Mouse (Mus musculus): Measurements from ENCODE around the gene Wnt7b. TPM values are rescaled to one million over a fixed set of nuclear protein-coding genes. Genes with fewer than 3 reads are reported as not detected.

The Wnt7b gene
- 81.7 and 85.1 TPM in 2 replicates for polyA plus RNA-seq (2014; fragmentation: Nextera tagmentation; extraction: Ambion mirVana)

DNA sequence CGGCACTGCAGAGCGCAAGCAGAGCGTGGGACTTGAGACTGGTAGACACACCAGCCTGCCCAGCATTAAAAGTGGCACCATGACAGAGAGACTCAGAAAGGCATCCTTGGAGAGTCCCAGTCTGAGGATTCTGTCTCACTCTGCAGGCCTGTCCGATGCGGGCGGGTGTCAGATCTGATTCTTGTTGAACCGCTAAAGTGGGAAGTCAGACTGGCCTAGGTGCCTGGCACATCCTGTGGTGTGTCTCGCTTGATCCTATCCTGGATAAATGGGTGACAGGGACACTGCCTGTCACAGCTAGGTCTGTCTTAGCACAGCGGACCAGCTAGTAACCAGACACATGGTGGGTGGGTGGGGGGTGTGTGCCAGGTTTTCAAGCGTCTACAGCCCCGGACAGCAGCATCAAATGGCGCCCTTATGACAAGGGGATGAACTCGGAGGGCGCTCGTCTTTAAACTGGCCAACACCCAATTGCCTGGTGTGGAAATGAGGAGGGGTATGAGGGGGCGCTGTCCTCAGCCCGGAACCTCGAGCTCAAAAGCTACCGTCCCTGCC lies at the start of gene Wnt7b:
Gene Wnt7b, minus strand, starts transcription at position 118 of the 555 bp plus-strand sequence.
- Histone ChIP-seq H3K9ac (ENCODE audit: low read length) (peak within 1 kb of the TSS; percentile 84), H3K4me2 (ENCODE audit: low read depth) (peak within 1 kb of the TSS; percentile 91), H3K4me3 (ENCODE audit: low read depth, low read length) (peak within 1 kb of the TSS; percentile 69), H3K4me1 (ENCODE audit: control insufficient read depth, insufficient read depth, low read length) (peaks cover 17% of the 10 kb centered on the region), H3K36me3 (ENCODE audit: control insufficient read depth, insufficient read depth, low read length) (no peaks in the 10 kb centered on the region), H3K27ac (ENCODE audit: low read depth, low read length) (peak within 1 kb of the TSS; percentile 67), H3K9me3 (ENCODE audit: control insufficient read depth, low read length) (no peaks in the 10 kb centered on the region), H3K27me3 (ENCODE audit: control insufficient read depth, insufficient read depth, low read length) (peaks cover 55% of the 10 kb centered on the region)
- ATAC-seq (ENCODE audit: insufficient read depth, low FRiP score, low TSS enrichment) (no peak), DNase-seq (ENCODE audit: low spot score) (no peak)
- 2% methylated on average over 19 of the region's 19 CpGs for WGBS

DNA sequence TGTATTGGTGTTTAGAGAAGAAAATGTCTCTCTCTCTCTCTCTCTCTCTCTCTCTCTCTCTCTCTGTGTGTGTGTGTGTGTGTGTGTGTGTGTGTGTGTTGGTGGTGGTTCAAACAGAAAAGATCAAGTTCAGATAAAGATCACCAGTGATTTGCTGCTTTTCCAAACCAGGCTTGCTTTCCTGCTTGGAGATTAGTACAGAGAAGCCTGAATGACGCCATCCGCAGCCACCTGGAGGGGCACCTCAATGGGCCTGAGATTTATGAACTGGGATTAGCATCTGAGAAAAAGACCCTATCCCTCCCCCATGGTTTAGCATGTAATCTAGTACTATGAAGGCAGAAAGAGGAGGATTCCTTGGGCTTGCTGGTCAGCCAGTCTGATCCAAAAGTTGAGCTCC lies 49.3 kb upstream of the Wnt7b start:
- no peaks in the 10 kb centered on the region; the same call in 1 of the 2 replicates for H3K27me3 ChIP-seq (ENCODE audit: control insufficient read depth, insufficient read depth, low read length)
- whole genome bisulfite sequencing, result 22% methylated on average over 2 of the region's 2 CpGs

DNA sequence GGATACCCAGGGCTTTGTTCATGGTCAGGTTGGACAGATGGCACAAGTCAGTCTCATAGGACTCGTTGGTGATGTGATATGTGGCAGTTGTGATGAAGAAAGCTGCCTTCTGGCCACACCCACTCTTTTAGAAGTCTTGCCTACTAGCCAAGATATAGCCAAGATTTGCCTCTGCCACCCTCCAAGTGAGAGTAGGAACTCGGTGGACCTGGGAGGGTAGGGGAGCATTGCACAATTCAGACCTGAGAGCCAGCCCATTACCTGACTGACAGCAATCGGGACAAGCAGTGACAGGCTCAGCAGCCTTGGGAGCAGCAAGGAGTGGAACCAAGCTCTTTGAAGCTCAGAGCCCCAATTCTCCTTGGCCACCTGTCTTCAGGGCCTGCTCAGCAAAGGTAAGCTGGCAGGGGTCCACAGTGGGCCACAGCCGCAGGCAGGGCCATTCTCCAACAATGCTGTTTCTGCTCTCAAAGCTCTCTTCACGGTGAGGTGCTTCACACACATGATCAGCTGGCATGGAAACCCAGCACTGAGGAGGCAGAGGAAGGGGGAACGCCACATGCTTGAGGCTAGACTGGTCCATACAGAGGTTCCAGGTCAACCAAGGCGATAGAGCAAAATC lies 47.8 kb upstream of the Wnt7b start:
- 77% methylated on average over 7 of the region's 7 CpGs for WGBS
- H3K4me3 ChIP-seq (ENCODE audit: low read depth, low read length), result no peak overlapping the region

More for the DNA sequence above, 49.3 kb upstream of the Wnt7b start:
- H3K4me3 ChIP-seq (ENCODE audit: low read depth, low read length), result no peak overlapping the region
- no peak overlapping the region for H3K4me2 ChIP-seq (ENCODE audit: low read depth)
- peak; percentile 32 for DNase-seq (ENCODE audit: low spot score)
- peaks cover 5% of the 10 kb centered on the region for H3K4me1 ChIP-seq (ENCODE audit: control insufficient read depth, insufficient read depth, low read length)
- no peaks in the 10 kb centered on the region for H3K9me3 ChIP-seq (ENCODE audit: control insufficient read depth, low read length)
- no peaks in the 10 kb centered on the region for H3K36me3 ChIP-seq (ENCODE audit: control insufficient read depth, insufficient read depth, low read length)
- H3K27ac ChIP-seq (ENCODE audit: low read depth, low read length), result peak overlapping the region; percentile 58; the same call in 1 of the 2 replicates
- H3K9ac ChIP-seq (ENCODE audit: low read length), result no peak overlapping the region
- ATAC-seq (ENCODE audit: insufficient read depth, low FRiP score, low TSS enrichment), result no peak

DNA sequence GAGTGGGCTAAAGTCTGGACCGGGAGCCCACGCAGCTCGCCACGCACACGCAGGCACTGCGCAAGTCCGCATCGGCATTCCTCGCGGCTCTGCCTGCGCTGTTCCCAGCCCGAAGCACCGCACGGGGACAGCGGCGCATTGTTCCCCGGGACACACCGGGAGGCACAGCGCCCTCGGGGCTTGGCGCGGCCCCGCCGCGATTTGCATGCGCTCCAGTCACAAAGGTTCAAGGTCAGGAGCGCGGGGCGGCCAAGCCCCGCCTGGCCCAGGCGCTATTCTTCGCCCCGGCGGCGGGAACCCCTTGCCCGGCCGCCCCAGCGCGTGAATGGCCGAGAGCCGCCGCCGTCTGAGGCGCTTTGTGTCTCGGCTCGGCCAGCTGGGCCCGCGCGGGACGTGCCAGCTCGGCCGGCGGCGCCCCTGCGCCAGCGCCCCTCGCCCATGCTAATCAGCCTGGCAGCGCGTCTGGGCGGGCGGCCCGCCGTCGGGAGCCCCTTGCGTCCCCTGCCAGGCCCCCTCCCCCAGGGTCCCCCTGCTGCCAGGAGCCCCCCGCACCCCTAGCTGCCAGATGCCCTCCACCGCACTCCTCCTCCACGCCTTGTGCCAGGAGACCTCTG lies 43.5 kb upstream of the Wnt7b start:
- Histone ChIP-seq H3K27me3 (ENCODE audit: control insufficient read depth, insufficient read depth, low read length) (peaks cover 21% of the 10 kb centered on the region), H3K4me2 (ENCODE audit: low read depth) (peak overlapping the region; percentile 62), H3K9me3 (ENCODE audit: control insufficient read depth, low read length) (no peaks in the 10 kb centered on the region), H3K4me1 (ENCODE audit: control insufficient read depth, insufficient read depth, low read length) (peaks cover 5% of the 10 kb centered on the region; the same call in 1 of the 2 replicates), H3K4me3 (ENCODE audit: low read depth, low read length) (peak overlapping the region; percentile 32), H3K9ac (ENCODE audit: low read length) (peak overlapping the region; percentile 74), H3K36me3 (ENCODE audit: control insufficient read depth, insufficient read depth, low read length) (no peaks in the 10 kb centered on the region), H3K27ac (ENCODE audit: low read depth, low read length) (peak overlapping the region; percentile 91)
- ATAC-seq (ENCODE audit: insufficient read depth, low FRiP score, low TSS enrichment) (peak; percentile 82), DNase-seq (ENCODE audit: low spot score) (peak; percentile 85)
- WGBS, result 2% methylated on average over 51 of the region's 68 CpGs

More for the DNA sequence above, 47.8 kb upstream of the Wnt7b start:
- DNase-seq (ENCODE audit: low spot score), result no peak
- Histone ChIP-seq H3K27ac (ENCODE audit: low read depth, low read length) (no peak overlapping the region), H3K9me3 (ENCODE audit: control insufficient read depth, low read length) (no peaks in the 10 kb centered on the region), H3K27me3 (ENCODE audit: control insufficient read depth, insufficient read depth, low read length) (peaks cover 6% of the 10 kb centered on the region), H3K4me1 (ENCODE audit: control insufficient read depth, insufficient read depth, low read length) (peaks cover 9% of the 10 kb centered on the region), H3K4me2 (ENCODE audit: low read depth) (no peak overlapping the region), H3K36me3 (ENCODE audit: control insufficient read depth, insufficient read depth, low read length) (no peaks in the 10 kb centered on the region), H3K9ac (ENCODE audit: low read length) (no peak overlapping the region)
- no peak for ATAC-seq (ENCODE audit: insufficient read depth, low FRiP score, low TSS enrichment)

DNA sequence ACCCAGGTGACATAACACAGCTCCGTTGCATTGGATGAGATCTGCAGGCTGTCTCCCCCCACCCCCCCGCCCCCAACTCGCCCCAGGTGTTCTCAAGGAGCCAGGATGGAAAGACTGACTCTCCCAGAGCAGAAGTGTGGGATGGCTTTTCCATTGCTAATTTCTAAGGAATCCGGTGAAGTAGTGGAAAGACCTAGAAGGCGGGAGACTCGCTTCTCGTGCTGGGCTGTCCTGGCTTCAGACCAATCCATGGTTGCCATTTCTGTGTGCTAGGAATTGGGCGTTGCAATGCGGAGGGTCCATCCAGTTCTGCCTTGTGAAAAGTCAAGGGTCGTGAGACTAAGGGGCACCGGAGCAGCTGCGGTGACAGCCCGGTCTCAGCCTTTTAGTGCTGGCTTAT lies 39.9 kb upstream of the Wnt7b start:
- ATAC-seq (ENCODE audit: insufficient read depth, low FRiP score, low TSS enrichment), result no peak

DNA sequence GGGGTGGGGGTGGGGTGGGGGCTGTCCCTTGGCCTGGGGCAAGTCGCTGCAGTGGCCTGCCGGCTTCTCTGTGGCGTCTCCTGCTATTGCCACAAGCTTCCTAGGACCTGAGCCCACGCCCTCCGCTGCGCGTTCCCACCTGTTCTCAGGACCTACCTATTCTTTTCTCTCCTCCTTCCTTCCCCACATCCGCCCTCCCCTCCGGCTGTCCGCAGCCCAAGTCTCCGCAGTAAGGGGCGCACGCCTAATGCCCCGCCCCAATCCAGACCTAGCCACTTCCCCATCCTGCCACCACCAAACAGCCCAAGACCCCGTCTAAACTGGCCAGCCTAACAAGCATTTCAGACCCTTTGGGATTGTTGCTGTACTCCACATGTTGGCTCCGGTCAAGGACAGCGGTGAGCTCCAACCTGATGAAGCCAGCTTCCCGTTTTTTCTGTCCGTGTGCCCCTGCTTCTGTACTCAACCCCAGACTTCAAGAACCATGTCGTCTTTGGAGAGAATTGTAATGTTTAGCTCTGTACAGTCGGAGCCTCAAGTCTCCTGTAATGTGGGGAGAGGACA lies 33.3 kb upstream of the Wnt7b start:
- ATAC-seq (ENCODE audit: insufficient read depth, low FRiP score, low TSS enrichment), result no peak
- Histone ChIP-seq H3K4me3 (ENCODE audit: low read depth, low read length) (no peak overlapping the region), H3K4me1 (ENCODE audit: control insufficient read depth, insufficient read depth, low read length) (0 out of 2 replicates have a peak, but pooled peaks cover 5% of the 10 kb centered on the region), H3K9ac (ENCODE audit: low read length) (no peak overlapping the region), H3K27me3 (ENCODE audit: control insufficient read depth, insufficient read depth, low read length) (peaks cover 25% of the 10 kb centered on the region), H3K9me3 (ENCODE audit: control insufficient read depth, low read length) (0 out of 2 replicates have a peak, but pooled peaks cover 3% of the 10 kb centered on the region), H3K27ac (ENCODE audit: low read depth, low read length) (no peak overlapping the region), H3K4me2 (ENCODE audit: low read depth) (no peak overlapping the region), H3K36me3 (ENCODE audit: control insufficient read depth, insufficient read depth, low read length) (no peaks in the 10 kb centered on the region)
- WGBS, result 30% methylated on average over 18 of the region's 21 CpGs
- DNase-seq (ENCODE audit: low spot score), result no peak

More for the DNA sequence above, 39.9 kb upstream of the Wnt7b start:
- Histone ChIP-seq H3K9ac (ENCODE audit: low read length) (no peak overlapping the region), H3K9me3 (ENCODE audit: control insufficient read depth, low read length) (no peaks in the 10 kb centered on the region), H3K27ac (ENCODE audit: low read depth, low read length) (no peak overlapping the region), H3K27me3 (ENCODE audit: control insufficient read depth, insufficient read depth, low read length) (peaks cover 21% of the 10 kb centered on the region), H3K36me3 (ENCODE audit: control insufficient read depth, insufficient read depth, low read length) (no peaks in the 10 kb centered on the region), H3K4me2 (ENCODE audit: low read depth) (no peak overlapping the region), H3K4me1 (ENCODE audit: control insufficient read depth, insufficient read depth, low read length) (peaks cover 5% of the 10 kb centered on the region; the same call in 1 of the 2 replicates), H3K4me3 (ENCODE audit: low read depth, low read length) (no peak overlapping the region)
- WGBS, result 81% methylated on average over 13 of the region's 13 CpGs
- DNase-seq (ENCODE audit: low spot score), result no peak

DNA sequence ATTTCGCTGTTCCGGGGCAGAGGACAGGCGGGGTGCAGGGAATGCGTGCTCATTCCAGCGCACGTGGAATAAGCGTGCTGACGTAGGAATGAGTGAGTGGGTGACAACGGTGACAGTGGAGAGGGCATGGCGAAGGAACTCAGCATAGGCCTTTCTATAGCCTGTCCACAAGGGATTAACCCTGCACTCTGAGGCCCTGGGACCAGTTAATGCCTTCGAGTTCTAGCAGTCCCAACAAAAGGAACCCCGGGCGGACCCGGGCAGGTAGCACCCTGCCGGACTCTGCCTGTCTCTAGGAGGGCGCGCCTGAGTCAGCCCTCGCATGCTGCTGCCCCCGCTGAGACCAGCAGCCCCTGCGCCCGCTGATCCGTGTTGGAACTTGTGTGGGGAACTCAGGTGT lies 32.8 kb upstream of the Wnt7b start:
- 0 out of 2 replicates have a peak, but pooled peaks cover 3% of the 10 kb centered on the region for H3K9me3 ChIP-seq (ENCODE audit: control insufficient read depth, low read length)
- ATAC-seq (ENCODE audit: insufficient read depth, low FRiP score, low TSS enrichment) (no peak), DNase-seq (ENCODE audit: low spot score) (no peak)
- no peaks in the 10 kb centered on the region for H3K36me3 ChIP-seq (ENCODE audit: control insufficient read depth, insufficient read depth, low read length)
- WGBS, result 42% methylated on average over 22 of the region's 22 CpGs
- H3K27ac ChIP-seq (ENCODE audit: low read depth, low read length), result no peak overlapping the region
- no peak overlapping the region for H3K4me2 ChIP-seq (ENCODE audit: low read depth)
- H3K4me1 ChIP-seq (ENCODE audit: control insufficient read depth, insufficient read depth, low read length), result 0 out of 2 replicates have a peak, but pooled peaks cover 5% of the 10 kb centered on the region
- H3K27me3 ChIP-seq (ENCODE audit: control insufficient read depth, insufficient read depth, low read length), result peaks cover 25% of the 10 kb centered on the region
- H3K9ac ChIP-seq (ENCODE audit: low read length), result no peak overlapping the region
- no peak overlapping the region for H3K4me3 ChIP-seq (ENCODE audit: low read depth, low read length)

DNA sequence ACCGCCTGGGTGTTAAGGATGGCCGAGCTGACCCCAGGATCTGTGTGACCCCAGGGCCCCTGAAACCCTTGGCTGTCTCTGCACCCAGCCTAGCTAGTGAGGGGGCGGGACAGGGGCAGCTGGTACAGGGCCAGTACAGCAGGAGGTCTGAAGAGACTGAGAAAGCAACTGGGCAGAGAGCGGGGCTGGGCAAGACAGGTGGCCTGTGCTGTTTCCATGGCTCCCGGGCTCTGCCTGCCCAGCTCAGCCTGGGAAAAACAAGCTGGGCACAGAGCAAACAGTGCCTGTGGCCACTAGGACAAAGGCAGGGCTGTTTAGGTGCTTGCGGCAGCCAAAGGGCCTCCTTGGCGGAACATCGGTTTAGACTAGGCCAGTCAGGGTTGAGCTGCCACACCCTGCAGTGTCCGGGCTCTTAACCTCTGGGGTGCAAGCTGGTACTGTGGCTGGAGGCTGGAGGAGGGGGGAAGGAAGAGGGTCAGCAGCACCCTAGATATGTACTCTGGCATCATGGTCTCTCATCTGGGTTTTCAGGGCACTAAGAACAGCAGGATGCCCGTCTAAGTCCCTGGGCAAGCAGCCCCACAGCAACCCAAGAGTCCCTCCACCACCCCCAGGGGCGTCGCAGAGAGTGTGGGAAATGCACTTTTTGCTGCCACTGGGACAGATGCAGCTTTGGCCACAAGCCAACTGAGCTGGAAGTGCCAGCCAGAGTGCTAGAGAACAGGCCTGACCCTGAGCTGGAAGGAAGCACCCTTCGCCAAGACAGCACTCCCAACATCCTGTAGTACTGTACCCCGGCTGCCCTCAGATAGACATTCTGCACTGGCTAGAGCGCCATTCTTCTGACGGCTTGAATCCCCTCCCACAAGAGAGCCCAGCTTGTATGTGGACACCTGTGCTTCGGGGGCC lies 31.3 kb upstream of the Wnt7b start:
- Histone ChIP-seq H3K27me3 (ENCODE audit: control insufficient read depth, insufficient read depth, low read length) (peaks cover 25% of the 10 kb centered on the region), H3K36me3 (ENCODE audit: control insufficient read depth, insufficient read depth, low read length) (no peaks in the 10 kb centered on the region), H3K9me3 (ENCODE audit: control insufficient read depth, low read length) (0 out of 2 replicates have a peak, but pooled peaks cover 3% of the 10 kb centered on the region), H3K4me2 (ENCODE audit: low read depth) (no peak overlapping the region), H3K27ac (ENCODE audit: low read depth, low read length) (peak overlapping the region; percentile 45; the same call in 1 of the 2 replicates), H3K9ac (ENCODE audit: low read length) (no peak overlapping the region), H3K4me1 (ENCODE audit: control insufficient read depth, insufficient read depth, low read length) (0 out of 2 replicates have a peak, but pooled peaks cover 5% of the 10 kb centered on the region), H3K4me3 (ENCODE audit: low read depth, low read length) (no peak overlapping the region)
- ATAC-seq (ENCODE audit: insufficient read depth, low FRiP score, low TSS enrichment), result peak; percentile 58; the same call in 1 of the 2 replicates
- 85% methylated on average over 17 of the region's 17 CpGs for WGBS
- no peak for DNase-seq (ENCODE audit: low spot score)

All from neural tube, embryonic 11.5 days (tissue).